Mouse (Mus musculus): ENCODE results near the gene Tamm41. TPM values are rescaled to one million over a fixed set of nuclear protein-coding genes. Genes with fewer than 3 reads are reported as not detected.

The Tamm41 gene
- polyA plus RNA-seq, 1 experiment, result 42.8 TPM

- Histone ChIP-seq H3K4me1 (replicated peaks; ENCODE audit: control insufficient read depth, insufficient read depth, low read length) (peaks cover 17% of the 10 kb centered on the region), H3K27ac (ENCODE audit: control insufficient read depth, insufficient read depth, low read length) (no peak overlapping the region), H3K36me3 (ENCODE audit: control insufficient read depth, insufficient read depth, low read length) (no peaks in the 10 kb centered on the region), H3K4me3 (ENCODE audit: control insufficient read depth, insufficient read depth, low read length) (no peak overlapping the region), H3K27me3 (ENCODE audit: control insufficient read depth, insufficient read depth, low read length) (peaks cover 16% of the 10 kb centered on the region; the same call in 1 of the 2 replicates)
- TF ChIP-seq POLR2A (IDR thresholded peaks at IDR 0.05; ENCODE audit: control insufficient read depth, extremely low read depth, insufficient read depth, low read length, poor library complexity) (no peak), CTCF (IDR thresholded peaks at IDR 0.05; ENCODE audit: borderline replicate concordance, control insufficient read depth, extremely low read depth, insufficient read depth, low read length, poor library complexity) (no peak)
- no peak for DNase-seq
- WGBS, result 24% methylated on average over 6 of the region's 6 CpGs
These were observed 67.3 kb downstream of the Tamm41 start for GRCm38 (mm10) chr6:114970386-114970785.

DNA sequence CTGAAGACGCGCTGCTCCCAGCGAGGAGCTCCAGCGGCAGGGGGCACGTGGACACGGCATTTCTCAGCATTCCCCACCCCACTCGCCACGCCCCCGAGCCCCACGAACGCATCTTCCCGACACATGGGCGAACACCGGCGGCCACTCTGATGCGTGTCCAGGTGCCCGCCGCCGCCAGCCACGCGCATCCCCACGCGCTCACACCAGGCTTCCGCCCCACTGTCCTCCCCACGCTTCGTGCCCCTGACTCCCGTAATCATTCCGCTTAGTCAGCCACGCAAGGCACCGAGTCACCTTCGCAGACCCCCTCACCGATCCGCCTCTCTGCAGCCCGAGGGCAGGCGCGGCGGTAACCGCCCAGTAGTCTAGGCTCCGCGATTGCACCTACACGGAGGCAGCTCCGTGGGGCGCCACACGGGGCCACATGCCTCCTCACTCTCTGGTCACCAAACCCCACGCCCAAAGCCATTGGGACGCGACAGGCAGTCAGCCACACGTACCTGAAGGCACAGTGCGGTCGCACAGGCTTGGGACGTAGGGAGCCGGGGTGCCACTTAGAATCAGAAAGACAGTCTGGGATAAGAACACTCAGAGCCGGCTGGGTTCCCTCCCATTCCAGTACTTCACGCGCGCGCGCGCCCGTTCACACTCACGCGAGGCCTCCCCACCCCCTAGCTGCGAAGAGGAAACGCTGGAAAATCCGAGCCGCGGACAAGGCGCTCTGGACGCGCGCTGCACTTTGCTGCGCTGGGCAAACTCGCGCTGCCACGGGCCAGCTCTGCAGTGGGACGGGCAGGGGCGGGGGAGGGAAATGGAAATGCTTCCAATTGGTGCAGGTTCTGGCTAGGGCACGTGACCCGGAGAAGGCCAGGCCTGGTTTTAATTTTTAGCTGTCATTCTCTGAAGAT is 68.2 kb downstream of the Tamm41 start, which contains the start of gene Vgll4:
Gene Vgll4 (minus strand): TSS at position 782 of the 908 bp plus-strand sequence.
- H3K36me3 ChIP-seq (ENCODE audit: control insufficient read depth, insufficient read depth, low read length), result no peaks in the 10 kb centered on the region
- H3K27me3 ChIP-seq (ENCODE audit: control insufficient read depth, insufficient read depth, low read length), result peaks cover 16% of the 10 kb centered on the region; the same call in 1 of the 2 replicates
- DNase-seq, result peak; percentile 17
- no peak within 1 kb of the TSS for H3K27ac ChIP-seq (ENCODE audit: control insufficient read depth, insufficient read depth, low read length)
- H3K4me3 ChIP-seq (ENCODE audit: control insufficient read depth, insufficient read depth, low read length), result peak within 1 kb of the TSS; percentile 42
- 1% methylated on average over 79 of the region's 79 CpGs for WGBS
- 0 out of 2 replicates have a peak, but pooled peaks have one; percentile 22 for TF ChIP-seq CTCF (IDR thresholded peaks at IDR 0.05; ENCODE audit: borderline replicate concordance, control insufficient read depth, extremely low read depth, insufficient read depth, low read length, poor library complexity)
- no peak for TF ChIP-seq POLR2A (IDR thresholded peaks at IDR 0.05; ENCODE audit: control insufficient read depth, extremely low read depth, insufficient read depth, low read length, poor library complexity)
- H3K4me1 ChIP-seq (replicated peaks; ENCODE audit: control insufficient read depth, insufficient read depth, low read length), result peaks cover 17% of the 10 kb centered on the region

- peaks cover 16% of the 10 kb centered on the region; the same call in 1 of the 2 replicates for H3K27me3 ChIP-seq (ENCODE audit: control insufficient read depth, insufficient read depth, low read length)
- no peak overlapping the region for H3K27ac ChIP-seq (ENCODE audit: control insufficient read depth, insufficient read depth, low read length)
- peaks cover 17% of the 10 kb centered on the region for H3K4me1 ChIP-seq (replicated peaks; ENCODE audit: control insufficient read depth, insufficient read depth, low read length)
- H3K4me3 ChIP-seq (ENCODE audit: control insufficient read depth, insufficient read depth, low read length), result peak overlapping the region; percentile 42
- WGBS, result 1% methylated on average over 82 of the region's 82 CpGs
- 0 out of 2 replicates have a peak, but pooled peaks have one; percentile 16 for TF ChIP-seq POLR2A (IDR thresholded peaks at IDR 0.05; ENCODE audit: control insufficient read depth, extremely low read depth, insufficient read depth, low read length, poor library complexity)
- no peak for TF ChIP-seq CTCF (IDR thresholded peaks at IDR 0.05; ENCODE audit: borderline replicate concordance, control insufficient read depth, extremely low read depth, insufficient read depth, low read length, poor library complexity)
- DNase-seq, result peak; percentile 33
- H3K36me3 ChIP-seq (ENCODE audit: control insufficient read depth, insufficient read depth, low read length), result no peaks in the 10 kb centered on the region
These were observed 69.1 kb downstream of the Tamm41 start for GRCm38 (mm10) chr6:114968361-114969212.

- peaks cover 16% of the 10 kb centered on the region; the same call in 1 of the 2 replicates for H3K27me3 ChIP-seq (ENCODE audit: control insufficient read depth, insufficient read depth, low read length)
- peaks cover 17% of the 10 kb centered on the region for H3K4me1 ChIP-seq (replicated peaks; ENCODE audit: control insufficient read depth, insufficient read depth, low read length)
- TF ChIP-seq CTCF (IDR thresholded peaks at IDR 0.05; ENCODE audit: borderline replicate concordance, control insufficient read depth, extremely low read depth, insufficient read depth, low read length, poor library complexity) (no peak), POLR2A (IDR thresholded peaks at IDR 0.05; ENCODE audit: control insufficient read depth, extremely low read depth, insufficient read depth, low read length, poor library complexity) (no peak)
- DNase-seq, result no peak
- H3K4me3 ChIP-seq (ENCODE audit: control insufficient read depth, insufficient read depth, low read length), result no peak overlapping the region
- no peak overlapping the region for H3K27ac ChIP-seq (ENCODE audit: control insufficient read depth, insufficient read depth, low read length)
- WGBS, result 71% methylated on average over 12 of the region's 12 CpGs
- H3K36me3 ChIP-seq (ENCODE audit: control insufficient read depth, insufficient read depth, low read length), result no peaks in the 10 kb centered on the region
These were observed 70.1 kb downstream of the Tamm41 start for GRCm38 (mm10) chr6:114967623-114968022.

DNA sequence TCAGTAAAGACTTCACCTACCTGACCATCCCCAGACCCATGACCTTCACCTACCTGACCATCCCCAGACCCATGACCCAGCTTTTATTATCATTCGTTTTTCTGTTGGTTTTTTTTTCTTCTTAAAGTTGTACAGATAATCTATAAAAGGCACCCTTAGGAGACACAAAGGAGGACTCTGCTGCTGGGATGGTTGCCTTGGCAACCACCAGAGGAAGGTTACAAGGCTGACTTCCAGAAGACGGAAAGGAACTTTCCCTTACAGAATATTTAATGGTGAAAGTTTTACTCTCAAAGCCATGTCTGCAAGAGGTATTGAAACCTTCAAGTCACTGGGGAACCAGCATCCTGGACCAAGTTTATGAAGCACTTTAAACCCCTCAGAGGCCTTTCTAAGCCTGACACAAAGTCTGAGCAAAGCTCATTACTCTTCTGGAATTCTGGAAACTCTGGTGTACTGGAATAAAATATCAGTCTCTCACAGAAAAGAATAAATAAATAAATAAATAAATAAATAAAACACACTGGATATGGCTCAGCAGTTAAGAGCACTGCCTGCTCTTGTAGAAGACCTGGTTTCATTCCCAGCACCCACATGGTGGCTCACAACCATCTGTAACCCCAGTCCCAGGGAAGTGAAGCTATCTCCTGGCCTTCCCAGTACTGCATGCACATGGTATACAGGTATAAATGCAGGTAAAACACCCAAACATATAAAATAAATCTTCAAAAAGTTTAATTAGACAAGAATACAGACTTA is 71.1 kb downstream of the Tamm41 start:
- no peak for DNase-seq
- Histone ChIP-seq H3K4me1 (replicated peaks; ENCODE audit: control insufficient read depth, insufficient read depth, low read length) (peaks cover 17% of the 10 kb centered on the region), H3K27ac (ENCODE audit: control insufficient read depth, insufficient read depth, low read length) (no peak overlapping the region), H3K36me3 (ENCODE audit: control insufficient read depth, insufficient read depth, low read length) (no peaks in the 10 kb centered on the region), H3K4me3 (ENCODE audit: control insufficient read depth, insufficient read depth, low read length) (no peak overlapping the region), H3K27me3 (ENCODE audit: control insufficient read depth, insufficient read depth, low read length) (peaks cover 16% of the 10 kb centered on the region; the same call in 1 of the 2 replicates)
- WGBS, result 76% methylated on average over 2 of the region's 2 CpGs
- TF ChIP-seq POLR2A (IDR thresholded peaks at IDR 0.05; ENCODE audit: control insufficient read depth, extremely low read depth, insufficient read depth, low read length, poor library complexity), result no peak

Data from thymus, adult 2 months (tissue).